Mouse (Mus musculus): ENCODE measurements around the gene Gnat3.

The Gnat3 gene

GRCm38 (mm10) chr5:18007067-18007466 lies 44.7 kb downstream of the Gnat3 start:
- no peak for DNase-seq

- no peak for DNase-seq
Measured at GRCm38 (mm10) chr5:18010301-18010700, 48.0 kb downstream of the Gnat3 start.

- no peak for DNase-seq
Measured at GRCm38 (mm10) chr5:18013196-18013595, 50.8 kb downstream of the Gnat3 start.

DNA sequence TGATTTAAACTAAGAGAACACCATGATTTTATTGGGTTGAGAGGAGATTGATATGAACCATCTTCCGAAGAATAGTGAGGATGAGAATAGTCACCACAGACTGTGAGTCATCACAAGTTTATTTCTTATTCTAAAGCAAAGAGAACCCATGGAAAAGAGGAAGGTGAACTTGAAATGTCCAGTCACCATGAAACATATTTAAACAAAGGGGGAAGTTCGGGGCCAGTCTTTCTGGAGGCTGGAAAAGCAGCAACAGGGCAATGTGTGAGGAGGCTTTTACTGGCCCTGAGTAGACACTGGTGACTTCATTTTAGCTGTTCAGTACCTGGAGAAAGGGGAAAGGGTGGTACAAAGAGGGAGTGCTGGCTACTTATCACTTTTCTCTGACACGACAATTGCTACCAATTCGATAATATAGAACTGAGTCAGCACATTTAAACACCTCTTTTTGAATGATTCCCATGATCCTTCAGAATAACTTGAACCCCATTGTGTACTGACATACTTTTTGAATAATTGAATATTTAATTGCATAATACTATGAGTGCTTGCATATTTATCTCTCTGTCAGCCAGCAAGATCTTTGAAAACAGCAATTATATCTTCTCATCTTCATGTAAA lies 52.0 kb downstream of the Gnat3 start:
- DNase-seq = no peak

DNA sequence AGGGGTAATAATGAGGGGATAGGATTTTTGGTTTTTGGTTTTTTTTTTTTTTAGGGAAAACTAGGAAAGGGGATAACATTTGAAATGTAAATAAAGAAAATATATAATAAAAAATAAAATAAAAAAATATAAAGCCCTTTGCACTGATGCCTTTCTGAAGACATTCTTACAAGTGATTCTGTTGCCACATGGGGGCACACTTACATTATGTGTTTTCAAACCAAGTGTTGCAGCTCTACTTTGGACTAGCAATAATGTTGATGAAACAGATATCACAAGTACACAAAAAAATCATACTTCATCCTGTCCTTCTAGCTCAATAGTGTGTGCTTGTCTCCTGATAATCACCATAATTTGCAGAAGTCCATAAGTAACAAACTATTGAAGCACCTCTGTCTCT lies 61.0 kb downstream of the Gnat3 start:
- peak; percentile 39 for DNase-seq

GRCm38 (mm10) chr5:18027531-18027930 lies 65.2 kb downstream of the Gnat3 start:
- no peak for DNase-seq

DNA sequence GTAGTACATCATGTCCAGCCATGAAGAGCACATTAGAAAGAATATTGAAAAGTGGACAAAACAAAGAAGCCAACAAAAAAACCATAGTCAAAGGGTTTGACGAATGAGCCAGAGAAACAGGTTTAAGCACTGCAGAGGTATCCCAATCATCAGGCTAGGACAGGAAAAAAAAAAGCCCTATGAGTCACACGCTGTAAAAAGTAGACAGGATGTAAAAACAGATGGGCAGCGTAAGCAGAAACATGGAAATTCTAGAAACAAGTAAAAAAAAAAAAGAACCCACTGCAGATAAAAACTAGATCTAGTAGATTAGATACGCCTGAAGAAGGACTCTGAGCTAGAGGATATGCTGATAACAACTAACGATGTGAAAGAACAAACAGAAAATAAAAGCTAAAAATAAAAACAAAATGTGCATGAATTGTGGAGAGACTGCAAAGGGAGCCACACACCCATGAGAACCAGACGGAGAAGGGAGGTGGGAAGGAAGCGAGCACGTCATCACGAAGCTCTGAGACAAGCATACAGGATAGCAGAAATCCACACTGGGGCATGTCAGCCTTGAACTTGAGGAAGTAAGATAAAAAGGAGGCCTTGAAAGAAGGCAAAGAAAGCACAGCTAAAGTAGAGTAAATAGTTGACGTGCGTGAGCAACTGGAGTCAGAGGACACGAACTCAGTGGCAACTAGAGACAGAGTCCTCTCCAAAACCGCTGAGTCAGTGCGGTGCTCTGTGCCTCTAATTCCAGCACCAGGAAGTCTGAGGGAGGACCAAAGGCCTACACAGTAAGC lies 73.7 kb downstream of the Gnat3 start:
- DNase-seq = no peak

GRCm38 (mm10) chr5:18043022-18043421 lies 80.7 kb downstream of the Gnat3 start:
- DNase-seq = peak; percentile 91

DNA sequence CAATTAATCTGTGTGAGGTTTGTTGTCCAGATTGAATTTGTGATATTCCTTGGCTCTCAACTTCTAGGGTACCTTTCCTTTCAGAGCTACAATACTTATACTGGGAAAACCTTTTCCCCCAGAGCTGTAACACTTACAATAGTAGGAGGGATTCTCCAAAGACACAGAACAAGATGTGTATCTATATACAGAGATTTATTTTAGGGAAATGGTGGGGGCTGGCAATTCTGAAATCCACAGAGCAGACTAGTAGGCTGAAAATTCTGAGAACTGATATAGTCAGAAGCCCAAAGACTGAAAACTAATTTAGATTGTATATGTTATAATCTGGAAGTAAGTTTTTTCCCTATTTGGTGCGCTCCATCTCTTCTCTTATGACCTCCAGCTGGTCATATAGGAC lies 86.5 kb downstream of the Gnat3 start:
- no peak for DNase-seq

- DNase-seq = no peak
Measured at GRCm38 (mm10) chr5:18055323-18055722, 93.0 kb downstream of the Gnat3 start.
